Mouse (Mus musculus) kidney, adult 2 months (tissue): ENCODE data around the gene Slc9a9.

Experiments
- CTCF ChIP-seq: fragments of 200-500 bp; conservative IDR thresholded peaks from 2 replicates; pipeline ENCODE4 v1.5.1; 2011; ENCODE audit warnings: low read depth, mild to moderate bottlenecking, control low read depth, low read length, moderate library complexity, mixed read lengths; ENCODE audit not compliant: insufficient read depth, insufficient read length
- POLR2A ChIP-seq: fragments of 200-500 bp; IDR thresholded peaks from one replicate; pipeline ENCODE4 v1.6.1; 2011; ENCODE audit warnings: low read depth, low read length, control low read depth

DNA sequence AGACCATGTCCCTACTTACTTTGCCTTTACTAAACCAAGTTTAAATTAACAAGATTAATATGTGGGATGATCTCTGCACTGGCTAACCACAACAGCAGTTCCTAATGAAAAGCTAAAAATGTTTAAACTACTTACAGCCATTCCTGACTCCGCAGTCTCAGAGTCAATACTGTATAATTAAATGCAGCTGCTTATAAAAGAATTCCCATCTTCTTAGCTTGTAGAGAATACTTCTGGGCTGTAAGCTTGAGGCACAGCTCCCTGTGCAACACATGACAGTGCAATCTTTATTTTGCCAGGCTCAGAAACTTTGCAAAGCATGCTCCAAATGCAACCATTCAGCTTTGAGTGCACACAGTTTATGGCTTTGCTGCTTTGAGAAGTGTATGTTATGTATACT is 456.0 kb downstream of the Slc9a9 start:
- TF ChIP-seq CTCF (no peak), POLR2A (no peak)
